9 mouse cellular contexts compared by ENCODE assay signal in genomic region chr5:148342061-148342741, GRCm38 (mm10). TPM values are rescaled to one million over a fixed set of nuclear protein-coding genes. Genes with fewer than 3 reads are reported as not detected.
DNase-seq lines count a peak whose midpoint lies in the region; ATAC-seq and TF ChIP-seq lines count a peak whose summit lies in the region.
"Had no signal": no experiment of that assay in that cellular context is flagged by ENCODE, and none has a peak within 500 bp of the region (broad histone marks: within the 10 kb centered on the region; RNA-seq: fewer than 3 reads in every experiment).

No protein-coding gene starts in this region.

- peak overlapping the region; percentile 12; the same call in 1 of the 2 replicates for H3K4me3 ChIP-seq in cortical plate, adult 2 months (ENCODE audit: insufficient read depth, low read length)
- H3K4me3 ChIP-seq in heart, embryonic 13.5 days: peak overlapping the region; percentile 45
- H3K4me3 ChIP-seq in kidney, embryonic 15.5 days (replicated peaks): peak overlapping the region; percentile 25
- no peak overlapping the region for H3K4me3 ChIP-seq in liver, postnatal 0 days (ENCODE audit: low read depth, low read length)
- no peak overlapping the region for H3K4me3 ChIP-seq in neural tube, embryonic 12.5 days
- H3K4me3 ChIP-seq: megakaryocyte, embryonic 14.5 days had no signal

- 18% methylated on average over 26 of the region's 26 CpGs for WGBS in heart, embryonic 13.5 days
- WGBS in kidney, embryonic 15.5 days: 27% methylated on average over 26 of the region's 26 CpGs
- 45% methylated on average over 25 of the region's 26 CpGs for WGBS in liver, postnatal 0 days (ENCODE audit: insufficient replicate concordance)
- 37% methylated on average over 26 of the region's 26 CpGs for WGBS in neural tube, embryonic 12.5 days

- TF ChIP-seq POLR2A in cortical plate, adult 2 months (IDR thresholded peaks at IDR 0.05; ENCODE audit: extremely low read depth, insufficient read depth, low read length): peak; percentile 18; the same call in 1 of the 2 replicates

- peak; percentile 39; the same call in 1 of the 2 replicates for TF ChIP-seq EP300 in liver, postnatal 0 days (IDR thresholded peaks at IDR 0.05; ENCODE audit: low read depth)

- TF ChIP-seq CTCF in cortical plate, adult 2 months (IDR thresholded peaks at IDR 0.05; ENCODE audit: extremely low read depth, insufficient read depth, low read length): no peak
- no peak for TF ChIP-seq CTCF in liver, postnatal 0 days (IDR thresholded peaks at IDR 0.05; ENCODE audit: low read depth)

- peak overlapping the region; percentile 62 for H3K4me2 ChIP-seq in heart, embryonic 13.5 days
- H3K4me2 ChIP-seq in kidney, embryonic 15.5 days: peak overlapping the region; percentile 57
- peak overlapping the region; percentile 27; the same call in 1 of the 2 replicates for H3K4me2 ChIP-seq in liver, postnatal 0 days (ENCODE audit: low read depth, low read length)
- H3K4me2 ChIP-seq in neural tube, embryonic 12.5 days (replicated peaks): peak overlapping the region; percentile 42

- peak overlapping the region; percentile 70 for H3K9ac ChIP-seq in heart, embryonic 13.5 days
- H3K9ac ChIP-seq in kidney, embryonic 15.5 days: peak overlapping the region; percentile 21; the same call in 1 of the 2 replicates
- H3K9ac ChIP-seq in liver, postnatal 0 days (replicated peaks): no peak overlapping the region
- H3K9ac ChIP-seq in neural tube, embryonic 12.5 days: no peak overlapping the region

- H3K36me3 ChIP-seq in heart, embryonic 13.5 days: peaks cover 54% of the 10 kb centered on the region
- H3K36me3 ChIP-seq in kidney, embryonic 15.5 days: peaks cover 50% of the 10 kb centered on the region
- peaks cover 41% of the 10 kb centered on the region for H3K36me3 ChIP-seq in liver, postnatal 0 days (replicated peaks; ENCODE audit: insufficient read depth, low read length)
- H3K36me3 ChIP-seq in neural tube, embryonic 12.5 days: no peaks in the 10 kb centered on the region

- DNase-seq in adrenal gland, adult 2 months: peak; percentile 50
- no peak for DNase-seq in adrenal gland, adult 8-10 months
- peak; percentile 31 for DNase-seq in liver, postnatal 0 days
- DNase-seq in adipocyte (ENCODE audit: low spot score): no peak

- H3K4me1 ChIP-seq in cortical plate, adult 2 months (ENCODE audit: control insufficient read depth, insufficient read depth, low read length): no peaks in the 10 kb centered on the region; the same call in 1 of the 2 replicates
- H3K4me1 ChIP-seq in heart, embryonic 13.5 days: peaks cover 52% of the 10 kb centered on the region
- peaks cover 17% of the 10 kb centered on the region for H3K4me1 ChIP-seq in kidney, embryonic 15.5 days
- no peaks in the 10 kb centered on the region for H3K4me1 ChIP-seq in liver, postnatal 0 days (ENCODE audit: insufficient read depth)
- H3K4me1 ChIP-seq in neural tube, embryonic 12.5 days: peaks cover 6% of the 10 kb centered on the region

- peak; percentile 73 for ATAC-seq in heart, embryonic 13.5 days (ENCODE audit: extremely low read depth, insufficient number of reproducible peaks, low FRiP score, low TSS enrichment)
- peak; percentile 88 for ATAC-seq in kidney, embryonic 15.5 days (replicated peaks; ENCODE audit: low FRiP score)
- ATAC-seq in liver, postnatal 0 days: peak; percentile 85
- ATAC-seq in neural tube, embryonic 12.5 days (ENCODE audit: low FRiP score, low read depth): 0 out of 2 replicates have a peak, but pooled peaks have one; percentile 37

- no peaks in the 10 kb centered on the region for H3K9me3 ChIP-seq in heart, embryonic 13.5 days
- H3K9me3 ChIP-seq in kidney, embryonic 15.5 days (replicated peaks): no peaks in the 10 kb centered on the region
- H3K9me3 ChIP-seq in liver, postnatal 0 days (ENCODE audit: low read length): no peaks in the 10 kb centered on the region
- no peaks in the 10 kb centered on the region for H3K9me3 ChIP-seq in neural tube, embryonic 12.5 days
- H3K9me3 ChIP-seq: megakaryocyte, embryonic 14.5 days had no signal

- no peaks in the 10 kb centered on the region for H3K27me3 ChIP-seq in heart, embryonic 13.5 days (replicated peaks)
- H3K27me3 ChIP-seq in kidney, embryonic 15.5 days: no peaks in the 10 kb centered on the region
- H3K27me3 ChIP-seq in liver, postnatal 0 days (ENCODE audit: insufficient read depth, low read length): no peaks in the 10 kb centered on the region
- no peaks in the 10 kb centered on the region for H3K27me3 ChIP-seq in neural tube, embryonic 12.5 days (replicated peaks)
- H3K27me3 ChIP-seq: megakaryocyte, embryonic 14.5 days had no signal

- no peak overlapping the region for H3K27ac ChIP-seq in cortical plate, adult 2 months (ENCODE audit: insufficient read depth, low read length)
- H3K27ac ChIP-seq in heart, embryonic 13.5 days (replicated peaks): peak overlapping the region; percentile 87
- peak overlapping the region; percentile 59 for H3K27ac ChIP-seq in kidney, embryonic 15.5 days
- H3K27ac ChIP-seq in liver, postnatal 0 days (ENCODE audit: low read depth): peak overlapping the region; percentile 49
- H3K27ac ChIP-seq in neural tube, embryonic 12.5 days: no peak overlapping the region

RNA-seq across cellular contexts. Expression of gene Slc7a1, which starts 57.5 kb away (rescaled TPM):
- 10 to 100 TPM; 72.9 to 82.5 TPM for total RNA-seq in adrenal gland, adult 2 months (2021)
- polyA plus RNA-seq in adrenal gland, adult 2 months (2012; rRNA removed): 19.1 and 30.8 TPM in 2 replicates
- 100 to 1,000 TPM in 2 of 4 experiments, 10 to 100 TPM in 2; 86.6 to 129 (median 106) TPM for total RNA-seq in adrenal gland, adult 8-10 months (2022)
- polyA plus RNA-seq in cortical plate, adult 2 months (2012; rRNA removed): 9.3 and 10.2 TPM in 2 replicates
- polyA plus RNA-seq in heart, embryonic 13.5 days (2015; fragmentation: Nextera tagmentation; extraction: Ambion mirVana): 16.2 and 17.3 TPM in 2 replicates
- polyA plus RNA-seq in kidney, embryonic 15.5 days (2015; fragmentation: Nextera tagmentation; extraction: Ambion mirVana): 21.0 and 21.7 TPM in 2 replicates
- 6.4 and 6.5 TPM in 2 replicates for polyA plus RNA-seq in liver, postnatal 0 days (2015; fragmentation: Nextera tagmentation; extraction: Ambion mirVana)
- 20.6 and 21.8 TPM in 2 replicates for polyA plus RNA-seq in neural tube, embryonic 12.5 days (2016; fragmentation: Nextera tagmentation; extraction: Ambion mirVana)

Comparison
In these comparisons a context has a peak if more than half of its experiments do, and no peak if none do; other contexts are left out.
1. DNase-seq: peak in adrenal gland, adult 2 months (single experiment) and liver, postnatal 0 days (single experiment); none in adrenal gland, adult 8-10 months (single experiment) and adipocyte (single experiment).
2. H3K27ac ChIP-seq: peak in heart, embryonic 13.5 days (single experiment), kidney, embryonic 15.5 days (single experiment) and liver, postnatal 0 days (single experiment); none in cortical plate, adult 2 months (single experiment) and neural tube, embryonic 12.5 days (single experiment).
3. H3K4me3 ChIP-seq: peak in cortical plate, adult 2 months (single experiment), heart, embryonic 13.5 days (single experiment) and kidney, embryonic 15.5 days (single experiment); none in liver, postnatal 0 days (single experiment) and neural tube, embryonic 12.5 days (single experiment).
4. ATAC-seq: peak in every context shown above with its lines; median percentile 88 in kidney, embryonic 15.5 days; 85 in liver, postnatal 0 days; 73 in heart, embryonic 13.5 days; 37 in neural tube, embryonic 12.5 days.
5. H3K9ac ChIP-seq: peak in heart, embryonic 13.5 days (single experiment) and kidney, embryonic 15.5 days (single experiment); none in liver, postnatal 0 days (single experiment) and neural tube, embryonic 12.5 days (single experiment).
6. Peak in every context shown above with its lines, with median percentiles within 50 percentile points of each other: H3K4me2 ChIP-seq.